Mouse (Mus musculus): Measurements from ENCODE around the gene Tmem125. TPM values are rescaled to one million over a fixed set of nuclear protein-coding genes. Genes with fewer than 3 reads are reported as not detected.
A peak's percentile ranks its signal among the peaks of the same experiment; 100 is the strongest.
"Not testable (repeated sequence)": the region's sequence is repeated elsewhere in the genome, so short reads cannot be mapped to it uniquely, and the experiment has no call there.

The Tmem125 gene
- polyA plus RNA-seq, 1 experiment from 2014 or later: 4.4 TPM

- no peak for DNase-seq
- no peak for ATAC-seq
- no peak overlapping the region for H3K27ac ChIP-seq (ENCODE audit: low read depth)
- H3K4me1 ChIP-seq (ENCODE audit: insufficient read depth): peaks cover 11% of the 10 kb centered on the region
- H3K27me3 ChIP-seq (ENCODE audit: insufficient read depth, low read length): no peaks in the 10 kb centered on the region
- H3K36me3 ChIP-seq (replicated peaks; ENCODE audit: insufficient read depth, low read length): no peaks in the 10 kb centered on the region
- H3K9me3 ChIP-seq (ENCODE audit: low read length): no peaks in the 10 kb centered on the region
- no peak overlapping the region for H3K4me2 ChIP-seq (ENCODE audit: low read depth, low read length)
- no peak overlapping the region for H3K4me3 ChIP-seq (ENCODE audit: low read depth, low read length)
- no peak overlapping the region for H3K9ac ChIP-seq (replicated peaks)
- TF ChIP-seq EP300 (IDR thresholded peaks at IDR 0.05; ENCODE audit: low read depth) (no peak), CTCF (IDR thresholded peaks at IDR 0.05; ENCODE audit: low read depth) (no peak)
- WGBS (ENCODE audit: insufficient replicate concordance): 86% methylated on average over 7 of the region's 7 CpGs
These were observed 21.6 kb downstream of the Tmem125 start for GRCm38 (mm10) chr4:118522248-118522647.

GRCm38 (mm10) chr4:118518208-118518607, 25.6 kb downstream of the Tmem125 start:
- Histone ChIP-seq H3K36me3 (replicated peaks; ENCODE audit: insufficient read depth, low read length) (no peaks in the 10 kb centered on the region), H3K4me3 (ENCODE audit: low read depth, low read length) (no peak overlapping the region), H3K4me2 (ENCODE audit: low read depth, low read length) (no peak overlapping the region), H3K4me1 (ENCODE audit: insufficient read depth) (peaks cover 12% of the 10 kb centered on the region), H3K9ac (replicated peaks) (no peak overlapping the region), H3K27me3 (ENCODE audit: insufficient read depth, low read length) (no peaks in the 10 kb centered on the region), H3K27ac (ENCODE audit: low read depth) (no peak overlapping the region), H3K9me3 (ENCODE audit: low read length) (no peaks in the 10 kb centered on the region)
- DNase-seq (no peak), ATAC-seq (no peak)
- no peak for TF ChIP-seq CTCF (IDR thresholded peaks at IDR 0.05; ENCODE audit: low read depth)
- TF ChIP-seq EP300 (IDR thresholded peaks at IDR 0.05; ENCODE audit: low read depth): no peak
- 56% methylated on average over 5 of the region's 5 CpGs for WGBS (ENCODE audit: insufficient replicate concordance)

- Histone ChIP-seq H3K9me3 (ENCODE audit: low read length) (no peaks in the 10 kb centered on the region), H3K27ac (ENCODE audit: low read depth) (no peak overlapping the region), H3K27me3 (ENCODE audit: insufficient read depth, low read length) (no peaks in the 10 kb centered on the region), H3K9ac (replicated peaks) (no peak overlapping the region), H3K36me3 (replicated peaks; ENCODE audit: insufficient read depth, low read length) (no peaks in the 10 kb centered on the region), H3K4me3 (ENCODE audit: low read depth, low read length) (no peak overlapping the region), H3K4me2 (ENCODE audit: low read depth, low read length) (peak overlapping the region; percentile 22; the same call in 1 of the 2 replicates), H3K4me1 (ENCODE audit: insufficient read depth) (peaks cover 12% of the 10 kb centered on the region)
- DNase-seq: no peak
- TF ChIP-seq EP300 (IDR thresholded peaks at IDR 0.05; ENCODE audit: low read depth) (no peak), CTCF (IDR thresholded peaks at IDR 0.05; ENCODE audit: low read depth) (no peak)
- ATAC-seq: no peak
- WGBS (ENCODE audit: insufficient replicate concordance): 43% methylated on average over 16 of the region's 16 CpGs
These were observed 26.2 kb downstream of the Tmem125 start for GRCm38 (mm10) chr4:118517497-118518146.

- WGBS (ENCODE audit: insufficient replicate concordance): 22% methylated on average over 20 of the region's 20 CpGs
- H3K36me3 ChIP-seq (replicated peaks; ENCODE audit: insufficient read depth, low read length): no peaks in the 10 kb centered on the region
- TF ChIP-seq CTCF (IDR thresholded peaks at IDR 0.05; ENCODE audit: low read depth): 0 out of 2 replicates have a peak, but pooled peaks have one; percentile 26
- no peak for TF ChIP-seq EP300 (IDR thresholded peaks at IDR 0.05; ENCODE audit: low read depth)
- H3K9me3 ChIP-seq (ENCODE audit: low read length): no peaks in the 10 kb centered on the region
- no peaks in the 10 kb centered on the region for H3K27me3 ChIP-seq (ENCODE audit: insufficient read depth, low read length)
- no peak for ATAC-seq
- H3K4me3 ChIP-seq (ENCODE audit: low read depth, low read length): no peak overlapping the region
- H3K27ac ChIP-seq (ENCODE audit: low read depth): no peak overlapping the region
- H3K4me1 ChIP-seq (ENCODE audit: insufficient read depth): peaks cover 12% of the 10 kb centered on the region
- no peak for DNase-seq
- peak overlapping the region; percentile 22; the same call in 1 of the 2 replicates for H3K4me2 ChIP-seq (ENCODE audit: low read depth, low read length)
- no peak overlapping the region for H3K9ac ChIP-seq (replicated peaks)
These were observed 26.9 kb downstream of the Tmem125 start for GRCm38 (mm10) chr4:118516699-118517496.

- no peak overlapping the region for H3K4me2 ChIP-seq (ENCODE audit: low read depth, low read length)
- no peak overlapping the region for H3K9ac ChIP-seq (replicated peaks)
- ATAC-seq (no peak), DNase-seq (no peak)
- no peak for TF ChIP-seq CTCF (IDR thresholded peaks at IDR 0.05; ENCODE audit: low read depth)
- no peak for TF ChIP-seq EP300 (IDR thresholded peaks at IDR 0.05; ENCODE audit: low read depth)
- H3K4me1 ChIP-seq (ENCODE audit: insufficient read depth): no peaks in the 10 kb centered on the region
- H3K27me3 ChIP-seq (ENCODE audit: insufficient read depth, low read length): no peaks in the 10 kb centered on the region
- H3K36me3 ChIP-seq (replicated peaks; ENCODE audit: insufficient read depth, low read length): no peaks in the 10 kb centered on the region
- H3K4me3 ChIP-seq (ENCODE audit: low read depth, low read length): no peak overlapping the region
- H3K27ac ChIP-seq (ENCODE audit: low read depth): no peak overlapping the region
- H3K9me3 ChIP-seq (ENCODE audit: low read length): no peaks in the 10 kb centered on the region
- WGBS (ENCODE audit: insufficient replicate concordance): 48% methylated on average over 6 of the region's 6 CpGs
These were observed 34.8 kb downstream of the Tmem125 start for GRCm38 (mm10) chr4:118509050-118509449.

- H3K9ac ChIP-seq (replicated peaks): not testable (repeated sequence)
- 76% methylated on average over 1 of the region's 1 CpGs for WGBS (ENCODE audit: insufficient replicate concordance)
These were observed 36.7 kb downstream of the Tmem125 start for GRCm38 (mm10) chr4:118507171-118507570.

More at GRCm38 (mm10) chr4:118507171-118507570, 36.7 kb downstream of the Tmem125 start:
- not testable (repeated sequence) for H3K4me3 ChIP-seq (ENCODE audit: low read depth, low read length); H3K9me3 ChIP-seq (ENCODE audit: low read length); H3K27me3 ChIP-seq (ENCODE audit: insufficient read depth, low read length); DNase-seq; H3K4me2 ChIP-seq (ENCODE audit: low read depth, low read length); ATAC-seq; H3K4me1 ChIP-seq (ENCODE audit: insufficient read depth); H3K27ac ChIP-seq (ENCODE audit: low read depth); H3K36me3 ChIP-seq (replicated peaks; ENCODE audit: insufficient read depth, low read length)
